Mouse (Mus musculus) duodenum, adult 2 months (tissue): ENCODE results near the gene Tmem50b. TPM values are rescaled to one million over a fixed set of nuclear protein-coding genes. Genes with fewer than 3 reads are reported as not detected.

Source experiments
- polyA plus RNA-seq: library from polyadenylated mRNA; depleted of rRNA; stranded (reverse); fragments of >200 nt; gene quantifications from 2 replicates; pipeline ENCODE4 v1.2.3, GENCODE M21; 2012; ENCODE audit warnings: low replicate concordance; rRNA removed

Tmem50b gene
- polyA plus RNA-seq: 17.5 and 18.8 TPM in 2 replicates

DNA sequence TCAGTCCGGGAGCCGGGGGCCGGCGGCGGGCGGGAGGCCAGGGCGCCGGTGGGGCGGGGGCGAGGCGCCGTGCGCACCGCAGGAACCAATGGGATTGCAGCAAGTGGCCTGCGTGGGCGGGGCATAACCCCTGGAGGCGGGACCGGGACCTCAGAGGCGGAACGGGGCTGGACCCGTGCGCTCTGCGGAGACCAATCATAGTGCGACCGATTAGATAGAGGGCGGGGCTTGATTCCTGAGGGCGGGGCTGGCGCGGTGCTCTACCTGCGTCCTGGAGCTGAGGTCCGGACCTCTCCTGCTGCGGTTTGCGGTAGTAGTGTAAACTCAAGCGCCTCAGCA, at the start of gene Tmem50b:
TSS of gene Tmem50b (minus strand) at position 129 of the 339 bp plus-strand sequence.

DNA sequence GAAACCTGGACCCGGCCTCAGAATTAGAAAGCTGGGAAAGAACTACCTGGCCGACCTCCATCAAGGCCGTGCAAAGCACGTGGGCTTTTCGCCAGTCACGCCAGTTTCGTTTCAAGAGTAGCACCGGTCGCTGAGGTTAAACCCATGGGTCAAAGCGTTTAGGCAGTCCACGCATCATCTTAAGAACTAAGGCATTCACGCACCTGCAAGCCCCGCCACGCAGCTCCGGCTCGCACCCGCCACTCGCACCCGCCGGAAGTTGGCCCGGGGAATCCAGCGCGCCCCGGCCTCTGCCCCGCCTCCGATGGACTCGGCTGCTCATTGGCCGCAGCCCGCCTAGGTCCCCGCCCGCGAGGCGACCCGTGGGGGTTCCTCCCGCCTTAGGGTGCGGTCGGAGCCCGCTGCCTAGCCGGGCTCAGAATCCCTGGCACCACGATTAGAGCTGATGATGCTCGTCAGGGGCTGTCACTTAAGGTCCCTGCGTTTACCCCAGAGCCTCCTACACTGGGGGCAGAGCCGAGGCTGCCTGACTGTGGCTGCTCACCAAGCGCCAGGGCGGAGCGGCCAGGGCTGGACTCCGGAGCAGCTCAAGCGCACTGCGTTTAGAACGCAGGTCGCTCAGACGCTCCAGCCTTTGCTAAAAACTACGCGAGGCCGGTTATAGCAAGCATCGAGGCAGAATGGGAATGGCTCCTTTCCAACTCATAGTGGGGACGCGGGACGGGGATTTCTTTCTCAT, 49.2 kb upstream of the Tmem50b start, which contains the start of gene Gart:
TSS of gene Gart (minus strand) at position 272 of the 739 bp plus-strand sequence.

DNA sequence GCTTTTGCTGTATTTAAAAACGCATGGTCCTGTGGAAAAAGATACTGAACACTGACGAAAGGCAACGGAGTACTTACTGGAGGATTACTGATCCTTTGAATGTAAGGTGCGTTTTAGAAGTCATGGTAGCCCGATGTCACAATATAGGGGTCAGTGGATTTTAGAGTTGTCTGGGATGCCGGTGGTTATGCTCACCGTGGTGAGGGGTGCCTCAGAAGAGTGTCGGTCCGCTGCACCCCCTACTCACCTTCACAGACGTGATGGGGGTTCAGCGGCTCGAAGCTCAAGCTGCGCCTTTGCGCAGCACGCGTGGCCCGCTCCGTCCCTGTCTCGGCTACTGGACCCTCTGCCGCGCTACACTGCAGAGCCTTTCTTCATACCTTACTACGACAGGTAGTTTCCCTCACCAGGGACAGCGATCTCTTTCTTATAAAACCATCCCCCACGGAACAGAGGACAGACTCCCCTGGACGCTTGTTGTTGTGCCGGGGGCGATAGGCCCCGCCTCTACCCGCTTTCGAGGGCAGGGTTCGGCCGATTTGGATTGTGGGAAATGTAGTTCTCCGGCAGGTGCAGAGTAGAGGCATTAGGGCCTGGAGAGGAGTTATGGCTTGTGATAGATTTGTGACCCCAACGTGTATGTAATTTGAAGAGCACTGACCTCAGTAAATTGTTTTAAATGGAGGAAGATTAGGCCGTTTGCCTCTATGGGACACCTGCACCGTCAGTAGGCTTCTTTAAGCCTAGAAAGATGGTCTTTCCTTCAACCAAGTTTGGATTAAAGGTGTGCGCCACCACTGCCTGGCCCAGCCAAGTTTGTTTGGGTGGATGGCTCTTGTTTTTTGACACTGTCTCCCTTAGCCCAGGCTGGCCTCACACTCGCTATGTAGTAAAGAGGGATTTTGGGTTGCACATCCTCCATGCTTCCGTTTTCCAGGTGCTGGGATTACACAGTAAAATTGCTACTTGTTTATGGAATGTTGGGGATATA, 21.2 kb upstream of the Tmem50b start, which contains the start of gene Dnajc28:
TSS of gene Dnajc28 (minus strand) at position 516 of the 991 bp plus-strand sequence.

DNA sequence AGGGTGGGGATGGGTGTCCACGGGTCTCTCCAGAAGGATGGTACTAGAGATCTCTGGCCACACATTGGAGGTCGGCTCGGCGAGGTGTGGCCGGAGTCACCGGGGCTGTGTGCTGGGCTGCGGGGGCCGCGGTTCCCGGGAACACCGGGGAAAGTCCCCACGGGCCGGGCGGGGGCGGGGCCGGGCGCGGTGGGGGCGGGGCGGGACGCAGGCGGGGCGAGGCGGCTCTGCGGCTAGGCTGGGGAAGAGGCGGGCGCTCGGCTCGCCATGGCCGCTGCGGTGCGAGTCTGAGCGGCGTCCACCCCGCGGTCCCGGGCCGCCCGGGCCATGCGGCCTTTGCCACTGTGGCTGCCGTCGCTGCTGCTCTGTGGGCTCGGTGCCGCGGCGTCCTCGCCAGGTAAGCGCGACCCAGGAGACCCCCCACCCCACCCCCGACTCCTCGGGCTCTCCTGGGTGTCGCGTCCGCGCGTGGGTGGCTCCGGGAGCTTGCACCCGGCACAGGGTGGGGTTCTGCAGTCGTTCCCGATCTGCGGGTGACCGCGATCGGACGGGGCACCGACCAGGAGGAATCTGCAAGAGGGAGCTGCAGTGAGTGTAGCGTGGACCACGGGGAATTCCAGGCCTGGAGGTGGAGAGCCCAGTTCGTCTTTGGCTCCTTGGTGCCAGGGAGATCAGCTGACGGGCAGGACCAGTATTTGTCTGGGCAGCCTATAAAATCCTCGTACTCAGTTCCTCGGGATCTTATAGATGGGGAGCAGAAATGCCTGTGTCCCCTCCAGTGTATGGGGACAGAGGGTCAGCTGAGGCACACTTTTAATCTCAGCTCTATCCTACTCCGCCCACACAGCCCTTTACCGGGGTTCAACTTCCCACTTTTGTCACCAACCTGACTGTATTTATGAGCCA, 50.5 kb downstream of the Tmem50b start, which contains the start of gene Ifngr2:
TSS of gene Ifngr2 (plus strand) at position 237 of the 906 bp plus-strand sequence.

Other genes with a start within 250 kb of the Tmem50b start
- gene Ifnar2, start 225.0 kb downstream of the Tmem50b start, polyA plus RNA-seq: 36.6 and 65.0 TPM in 2 replicates
- gene Gm21970, start 206.1 kb downstream of the Tmem50b start, polyA plus RNA-seq: not detected in 2 replicates
- 26.6 and 65.6 TPM in 2 replicates for gene Il10rb, start 191.6 kb downstream of the Tmem50b start, polyA plus RNA-seq
- 7.5 and 9.3 TPM in 2 replicates for gene Ifnar1, start 112.6 kb downstream of the Tmem50b start, polyA plus RNA-seq
- 67.5 and 273 TPM in 2 replicates for gene Ifngr2, start 50.7 kb downstream of the Tmem50b start, polyA plus RNA-seq
- gene Dnajc28, start 21.2 kb upstream of the Tmem50b start, polyA plus RNA-seq: 0.04 TPM in 1 of 2 replicates, not detected in the other
- gene Gart, start 49.2 kb upstream of the Tmem50b start, polyA plus RNA-seq: 9.2 and 12.8 TPM in 2 replicates
- 23.0 and 36.8 TPM in 2 replicates for gene Son, start 49.7 kb upstream of the Tmem50b start, polyA plus RNA-seq
- gene Donson, start 91.0 kb upstream of the Tmem50b start, polyA plus RNA-seq: 6.0 and 10.7 TPM in 2 replicates
- 6.6 and 7.1 TPM in 2 replicates for gene Cryzl1, start 131.2 kb upstream of the Tmem50b start, polyA plus RNA-seq
- gene Itsn1, start 131.5 kb upstream of the Tmem50b start, polyA plus RNA-seq: 13.6 and 18.3 TPM in 2 replicates